Mouse (Mus musculus): ENCODE measurements around the gene Bzw2.

Gene Bzw2

GRCm38 (mm10) chr12:36134111-36134510 lies 23.8 kb downstream of the Bzw2 start:
- no peak for DNase-seq

GRCm38 (mm10) chr12:36133547-36133946 lies 24.3 kb downstream of the Bzw2 start:
- DNase-seq: no peak

GRCm38 (mm10) chr12:36132668-36133067 lies 25.2 kb downstream of the Bzw2 start:
- no peak for DNase-seq

- DNase-seq: no peak
These were observed 25.6 kb downstream of the Bzw2 start for GRCm38 (mm10) chr12:36132254-36132653.

- no peak for DNase-seq
These were observed 28.1 kb downstream of the Bzw2 start for GRCm38 (mm10) chr12:36129826-36130225.

GRCm38 (mm10) chr12:36126049-36126448 lies 31.8 kb downstream of the Bzw2 start:
- DNase-seq: peak in 1 of 2 experiments; percentile 9

GRCm38 (mm10) chr12:36119244-36119643 lies 38.6 kb downstream of the Bzw2 start:
- DNase-seq: no peak

GRCm38 (mm10) chr12:36117161-36117560 lies 40.7 kb downstream of the Bzw2 start:
- DNase-seq: no peak

- DNase-seq: no peak
These were observed 45.8 kb downstream of the Bzw2 start for GRCm38 (mm10) chr12:36112081-36112480.

GRCm38 (mm10) chr12:36111110-36111509 lies 46.8 kb downstream of the Bzw2 start:
- DNase-seq: no peak

GRCm38 (mm10) chr12:36110457-36110856 lies 47.4 kb downstream of the Bzw2 start:
- no peak for DNase-seq

GRCm38 (mm10) chr12:36108442-36108841 lies 49.4 kb downstream of the Bzw2 start:
- no peak for DNase-seq

- DNase-seq: no peak
These were observed 54.3 kb downstream of the Bzw2 start for GRCm38 (mm10) chr12:36103592-36103910.

- no peak for DNase-seq
These were observed 54.9 kb downstream of the Bzw2 start for GRCm38 (mm10) chr12:36102733-36103591.

- no peak for DNase-seq
These were observed 62.5 kb downstream of the Bzw2 start for GRCm38 (mm10) chr12:36095371-36095880.

GRCm38 (mm10) chr12:36093081-36093670 lies 64.7 kb downstream of the Bzw2 start:
- DNase-seq: no peak

GRCm38 (mm10) chr12:36091964-36092363 lies 65.9 kb downstream of the Bzw2 start:
- DNase-seq: no peak

GRCm38 (mm10) chr12:36089221-36089620 lies 68.7 kb downstream of the Bzw2 start:
- DNase-seq: no peak

- no peak for DNase-seq
These were observed 69.1 kb downstream of the Bzw2 start for GRCm38 (mm10) chr12:36088804-36089203.

- DNase-seq: no peak
These were observed 72.5 kb downstream of the Bzw2 start for GRCm38 (mm10) chr12:36085380-36085779.

GRCm38 (mm10) chr12:36078101-36078899 lies 79.6 kb downstream of the Bzw2 start:
- no peak for DNase-seq

GRCm38 (mm10) chr12:36072860-36073259 lies 85.0 kb downstream of the Bzw2 start:
- DNase-seq: no peak

- no peak for DNase-seq
These were observed 87.6 kb downstream of the Bzw2 start for GRCm38 (mm10) chr12:36070231-36070630.
